Mouse (Mus musculus) telencephalon, adult 2 months (tissue): ENCODE measurements at regions not wholly inside any gene's neighbourhood (a gene's known extent, or its start where the extent isn't known, plus 50 kb on each side); places are given as distances from the start of the nearest gene placed in this dataset.

Experiments used
- DNase-seq: peaks from one replicate; pipeline ENCODE4 v3.0.0-alpha.2; 2011; ENCODE audit warnings: low read depth, low spot score

DNA sequence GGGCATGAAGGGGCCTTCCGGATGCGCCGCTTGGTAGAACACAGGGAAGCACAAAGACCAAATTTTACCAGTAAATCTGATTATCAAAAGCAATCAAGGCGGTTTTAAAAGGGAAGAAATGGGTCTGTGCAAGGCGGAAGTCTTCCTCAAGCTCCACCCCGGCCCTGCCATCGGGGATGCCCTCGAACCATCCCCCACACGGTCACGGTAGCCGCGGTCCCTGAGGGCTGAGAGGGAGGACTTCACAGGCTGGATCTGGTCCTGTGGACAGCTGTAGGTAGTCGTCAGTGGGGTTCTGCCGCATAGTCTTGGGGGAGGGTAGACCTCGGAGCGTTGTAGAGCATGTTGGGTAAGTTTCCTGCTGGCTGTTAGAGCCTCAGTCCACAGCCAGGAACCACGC, 104.9 kb downstream of the Tpra1 start:
- no peak for DNase-seq

DNA sequence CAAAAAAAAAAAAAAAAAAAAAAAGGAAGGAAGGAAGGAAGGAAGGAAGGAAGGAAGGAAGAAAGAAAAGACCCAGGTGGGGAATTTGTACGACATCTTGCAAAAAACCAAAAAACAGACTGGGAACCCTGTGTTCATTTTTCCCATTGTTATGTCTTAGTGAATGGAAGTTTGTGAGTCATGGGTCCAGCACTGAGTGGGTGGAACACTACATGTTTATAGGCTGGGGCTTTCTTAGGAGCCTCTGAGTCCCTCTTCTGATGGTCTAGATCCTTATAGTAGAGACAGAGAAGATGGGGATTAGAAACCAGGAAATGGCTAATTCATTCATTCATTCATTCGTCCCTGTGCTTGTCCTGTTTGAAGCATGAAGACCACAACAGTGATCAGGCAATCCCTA, 105.5 kb downstream of the Tpra1 start:
- DNase-seq: no peak

DNA sequence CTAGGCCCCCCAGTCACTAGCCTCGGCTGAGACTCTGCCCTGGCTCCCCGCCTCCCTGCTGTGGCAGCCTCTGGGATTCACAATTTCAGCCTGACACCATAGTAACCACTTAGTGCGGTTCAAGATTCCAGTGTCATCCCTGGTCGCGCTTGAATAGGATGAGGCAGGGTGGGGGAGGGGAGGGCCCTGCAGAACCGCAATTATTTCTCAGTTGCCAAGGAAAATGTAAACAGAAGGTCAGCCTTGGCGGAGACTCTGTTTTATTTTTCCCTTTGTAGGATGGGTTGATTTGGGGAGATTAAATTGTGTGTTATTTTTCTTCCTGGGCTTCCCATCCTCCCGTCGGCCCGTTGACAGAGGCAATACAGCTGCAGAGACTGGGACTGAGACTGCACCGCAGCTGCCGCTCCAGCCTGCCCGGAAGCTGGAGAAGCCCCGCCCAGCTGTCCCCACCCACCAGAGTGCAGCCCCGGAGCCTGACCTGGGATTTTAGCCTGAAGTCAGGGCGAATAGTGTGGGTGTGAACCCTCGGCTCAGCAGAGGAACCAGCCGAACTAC, 106.6 kb downstream of the Tpra1 start:
- DNase-seq: no peak

DNA sequence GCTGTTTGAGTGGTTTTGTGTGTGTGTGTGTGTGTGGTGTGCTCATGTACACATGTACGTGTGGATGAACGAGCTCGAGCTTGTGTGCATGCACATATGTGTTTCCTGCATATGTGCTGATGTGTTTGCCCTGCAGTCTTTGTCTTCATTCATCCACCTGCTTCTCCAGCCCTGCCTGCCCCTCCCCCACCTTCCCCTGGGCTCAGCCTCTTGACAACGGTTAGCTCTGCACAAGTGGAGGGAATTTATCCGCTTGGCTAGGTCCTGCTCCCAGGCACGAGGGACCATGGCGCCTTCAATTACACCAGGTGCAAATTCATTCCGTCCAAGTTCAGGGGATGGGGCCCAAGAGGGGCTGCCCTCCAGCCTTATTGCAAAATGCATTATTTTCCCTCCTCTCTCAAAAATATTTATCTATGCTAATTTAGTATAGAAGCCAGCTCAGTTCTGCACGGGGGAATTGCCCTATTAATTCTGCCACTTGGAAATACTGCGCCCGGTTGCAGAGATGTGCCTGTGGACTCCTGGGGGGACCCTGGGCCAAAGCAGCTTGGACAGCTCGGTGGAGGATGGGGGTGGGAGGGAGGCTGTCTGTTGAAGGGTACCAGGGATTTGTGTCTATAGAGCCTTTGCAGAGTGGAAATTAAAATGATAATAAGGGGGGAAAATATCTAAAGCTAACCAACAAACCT, 111.1 kb downstream of the Tpra1 start:
- DNase-seq: no peak

DNA sequence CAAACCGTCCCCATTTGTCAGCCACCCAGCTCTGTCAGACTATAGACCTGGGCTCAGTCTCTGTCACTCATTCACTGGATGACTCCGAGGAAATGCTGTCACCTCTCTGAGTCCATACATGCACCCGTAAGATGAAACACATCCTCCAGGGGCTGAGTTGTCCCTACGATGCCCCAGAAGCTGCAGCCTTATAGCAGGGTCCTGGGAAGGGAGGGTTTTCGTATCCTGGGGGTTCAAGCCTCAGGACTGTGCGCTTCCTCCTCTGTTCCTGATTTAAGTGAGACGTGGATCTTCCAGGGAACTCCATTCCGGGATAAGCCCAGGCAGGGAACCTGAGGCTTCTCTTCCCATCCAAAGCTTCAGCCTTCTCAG, 111.6 kb downstream of the Tpra1 start:
- DNase-seq: no peak

DNA sequence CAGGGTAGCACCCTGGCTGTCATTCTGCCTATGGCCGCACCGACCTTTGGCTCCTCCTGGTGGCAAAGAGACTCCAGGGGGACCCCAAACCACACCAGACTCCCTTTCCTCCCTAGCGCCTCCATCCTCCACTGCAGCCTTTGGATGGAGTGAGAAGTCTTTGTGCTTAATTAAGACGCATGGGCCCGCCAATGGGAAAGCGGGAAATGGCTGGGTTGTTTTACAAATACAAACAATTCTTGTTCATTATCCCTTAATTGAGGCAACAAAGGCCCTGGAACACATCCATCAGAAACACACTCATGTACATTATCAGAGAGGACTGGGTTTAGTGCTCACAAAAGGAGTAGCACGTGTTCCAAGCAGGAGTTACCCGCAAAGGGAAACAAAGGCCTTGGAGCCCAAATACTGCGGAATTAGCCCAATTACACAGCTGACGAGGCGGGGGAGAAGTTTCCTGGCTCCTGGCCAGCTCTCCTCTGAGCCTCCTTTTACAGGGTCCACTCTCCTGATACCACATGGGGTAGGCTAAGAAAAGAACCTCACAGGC, 122.1 kb downstream of the Tpra1 start:
- DNase-seq: no peak

DNA sequence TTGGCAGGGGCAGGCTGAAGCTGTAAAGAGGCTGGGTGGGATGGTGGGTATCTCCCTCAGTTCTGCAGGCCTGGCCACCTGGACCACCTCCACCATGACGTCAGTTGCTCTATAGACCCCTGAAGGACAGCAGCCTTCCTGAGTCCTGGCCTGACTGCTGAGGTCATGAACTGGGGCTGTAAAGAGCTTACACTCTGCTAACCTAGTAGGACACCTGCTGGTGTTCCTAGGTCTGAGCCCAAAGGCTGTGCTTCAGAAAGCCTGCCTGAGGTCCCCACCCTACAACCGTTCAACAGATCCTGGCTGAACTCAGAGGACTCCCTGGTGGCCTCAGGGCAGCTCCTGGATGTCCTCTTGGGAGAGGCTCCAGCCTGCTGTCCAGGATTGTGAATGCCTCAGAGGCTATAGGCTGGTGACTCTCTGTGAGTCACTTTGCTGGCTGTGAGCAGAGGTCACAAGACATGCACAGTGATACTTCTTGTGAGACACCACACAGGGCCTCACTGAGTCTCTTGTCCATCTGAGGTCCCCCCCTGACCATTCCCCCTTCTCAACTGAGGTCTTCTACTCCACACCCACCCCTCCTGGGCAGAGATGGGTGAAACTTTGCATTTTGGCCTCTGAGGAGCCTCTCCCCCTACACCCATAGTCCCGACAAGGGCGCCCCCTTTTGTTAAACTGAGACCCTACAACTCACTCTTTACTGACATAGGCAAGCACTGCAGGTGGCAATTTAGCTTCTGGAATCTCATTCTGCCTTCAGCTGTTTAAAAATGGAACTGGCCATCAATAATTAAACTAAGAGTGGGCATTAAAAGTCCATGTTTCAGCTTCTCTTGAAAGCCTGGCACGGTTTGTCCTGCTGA, 131.6 kb downstream of the Tpra1 start:
- DNase-seq: no peak

DNA sequence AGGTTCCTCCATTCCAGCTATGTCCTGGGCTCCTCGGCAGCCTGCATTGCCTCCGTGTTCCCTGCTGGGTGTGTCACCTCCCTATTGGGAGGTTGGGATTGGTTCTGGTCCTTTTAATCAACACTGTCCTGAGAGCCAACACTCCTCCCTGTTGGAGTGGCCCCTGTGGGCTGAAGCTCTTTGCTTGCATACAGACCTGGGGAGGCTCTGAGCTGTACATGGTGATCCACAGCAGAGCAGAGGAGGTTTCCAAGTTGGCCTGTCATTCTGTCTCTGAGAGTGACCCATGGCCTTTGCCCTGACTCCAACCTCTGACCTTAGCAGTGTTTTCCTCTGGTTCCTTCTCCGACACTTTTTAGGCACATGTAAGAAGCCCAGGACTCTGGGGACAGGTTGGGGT, 132.4 kb downstream of the Tpra1 start:
- no peak for DNase-seq

DNA sequence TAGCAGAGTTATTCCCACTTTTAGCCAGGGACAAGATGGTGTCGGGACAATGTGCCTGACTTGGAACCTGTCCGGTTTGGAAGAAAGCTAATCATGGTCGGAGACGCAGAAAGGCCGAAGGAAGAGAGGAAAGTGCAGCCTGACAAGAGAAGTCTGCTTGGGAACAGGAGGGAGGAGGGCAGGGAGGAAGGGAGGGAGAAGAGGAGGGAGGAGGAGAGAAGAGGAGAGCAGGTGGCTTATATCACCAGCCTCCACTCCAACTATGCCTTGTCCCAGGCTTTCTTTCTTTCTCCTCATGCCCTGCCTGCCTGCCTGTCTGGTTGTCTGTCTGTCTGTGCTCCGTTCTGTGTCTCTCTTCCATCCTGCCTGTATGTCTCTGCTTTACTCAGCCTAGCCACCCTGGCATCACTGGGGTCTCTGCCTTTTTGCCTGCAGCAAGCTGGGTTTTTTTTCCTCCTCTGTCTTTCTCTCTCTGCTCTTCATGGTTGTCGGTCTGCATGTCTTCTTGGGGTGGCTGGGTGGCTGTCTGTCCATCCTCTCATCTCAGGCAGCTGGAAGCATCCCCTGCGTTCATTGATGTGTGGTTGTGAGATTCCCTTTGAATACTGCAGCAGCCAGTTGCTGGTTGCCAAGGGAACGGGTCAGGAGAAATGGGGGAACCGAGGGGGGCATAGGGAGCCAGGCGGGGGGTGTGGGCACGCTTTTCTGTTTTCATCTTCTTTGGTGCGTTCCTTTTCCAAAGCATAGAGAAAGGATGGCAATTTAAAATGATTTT, 133.2 kb downstream of the Tpra1 start:
- no peak for DNase-seq

DNA sequence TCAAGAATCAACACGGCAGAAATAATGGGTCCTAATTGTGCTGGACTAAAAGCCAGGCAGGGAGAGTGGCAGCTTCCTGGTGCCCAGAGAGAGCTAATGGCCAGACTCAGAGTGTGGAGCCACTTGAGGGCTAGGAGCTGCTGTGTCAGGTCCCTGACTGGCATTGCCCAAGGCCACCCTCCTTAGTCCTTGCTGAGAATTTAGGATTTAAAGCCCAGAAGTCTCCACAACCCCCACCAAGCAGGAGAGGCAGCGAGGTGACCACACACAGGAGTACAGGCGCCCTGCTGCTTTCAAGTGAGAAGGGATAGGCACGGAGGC, 133.7 kb downstream of the Tpra1 start:
- DNase-seq: no peak

DNA sequence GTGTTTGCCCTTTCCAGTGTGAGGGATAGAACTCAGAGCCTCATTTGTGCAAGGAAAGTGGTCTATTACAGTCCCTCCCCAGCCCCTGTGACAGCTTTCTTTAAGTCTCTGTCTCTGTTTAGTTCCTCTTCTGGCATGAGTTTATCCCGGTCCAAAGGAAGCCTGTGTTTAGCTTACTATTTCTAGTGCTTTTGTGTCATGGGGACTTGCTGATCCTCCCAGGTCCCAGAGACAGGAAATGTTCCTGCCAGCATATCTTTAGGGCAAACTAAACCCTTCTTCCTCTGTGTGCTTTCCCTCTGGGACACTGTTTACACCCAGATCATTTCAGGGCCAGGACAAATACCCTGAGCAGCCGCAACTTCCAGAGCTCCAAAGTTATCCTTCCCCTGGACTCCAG, 135.3 kb downstream of the Tpra1 start:
- DNase-seq: no peak

DNA sequence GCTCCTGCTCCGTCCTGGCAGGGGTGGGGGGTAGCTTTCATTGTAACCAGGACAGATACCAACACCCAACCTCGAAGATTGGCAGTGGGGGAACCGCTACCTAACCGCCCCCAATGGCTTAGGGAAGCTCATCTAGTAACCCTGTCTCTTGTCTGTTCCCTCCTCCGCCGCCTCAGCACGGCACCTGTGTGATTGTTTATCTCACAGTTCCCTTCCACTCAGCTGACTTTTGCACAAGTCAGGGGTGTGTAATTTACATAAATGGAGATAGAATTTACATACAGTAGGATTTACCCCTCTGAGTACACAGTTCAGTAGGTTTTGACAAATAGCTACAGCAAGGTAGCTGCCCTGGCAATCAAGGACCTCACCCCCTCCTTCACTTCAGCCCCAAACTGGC, 135.8 kb downstream of the Tpra1 start:
- DNase-seq: no peak

DNA sequence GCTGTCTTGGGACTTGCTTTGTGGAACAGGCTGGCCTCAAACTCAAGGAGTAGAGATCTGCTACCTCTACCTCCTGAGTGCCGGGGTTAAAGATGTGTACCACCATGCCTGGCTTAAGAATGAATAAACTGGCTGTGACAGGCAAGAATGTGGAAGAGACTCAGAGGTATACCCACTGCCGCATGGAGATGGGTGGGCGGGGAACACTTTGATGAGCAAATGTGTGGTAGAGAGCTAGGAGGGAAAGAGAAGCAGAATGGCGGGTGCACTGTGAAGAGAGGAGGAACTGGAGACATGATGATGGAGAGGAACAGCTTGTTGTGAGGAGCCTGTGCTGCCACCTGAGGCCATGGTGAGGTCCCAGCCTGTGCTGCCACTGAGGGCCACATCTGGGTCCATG, 138.9 kb downstream of the Tpra1 start:
- DNase-seq: no peak

DNA sequence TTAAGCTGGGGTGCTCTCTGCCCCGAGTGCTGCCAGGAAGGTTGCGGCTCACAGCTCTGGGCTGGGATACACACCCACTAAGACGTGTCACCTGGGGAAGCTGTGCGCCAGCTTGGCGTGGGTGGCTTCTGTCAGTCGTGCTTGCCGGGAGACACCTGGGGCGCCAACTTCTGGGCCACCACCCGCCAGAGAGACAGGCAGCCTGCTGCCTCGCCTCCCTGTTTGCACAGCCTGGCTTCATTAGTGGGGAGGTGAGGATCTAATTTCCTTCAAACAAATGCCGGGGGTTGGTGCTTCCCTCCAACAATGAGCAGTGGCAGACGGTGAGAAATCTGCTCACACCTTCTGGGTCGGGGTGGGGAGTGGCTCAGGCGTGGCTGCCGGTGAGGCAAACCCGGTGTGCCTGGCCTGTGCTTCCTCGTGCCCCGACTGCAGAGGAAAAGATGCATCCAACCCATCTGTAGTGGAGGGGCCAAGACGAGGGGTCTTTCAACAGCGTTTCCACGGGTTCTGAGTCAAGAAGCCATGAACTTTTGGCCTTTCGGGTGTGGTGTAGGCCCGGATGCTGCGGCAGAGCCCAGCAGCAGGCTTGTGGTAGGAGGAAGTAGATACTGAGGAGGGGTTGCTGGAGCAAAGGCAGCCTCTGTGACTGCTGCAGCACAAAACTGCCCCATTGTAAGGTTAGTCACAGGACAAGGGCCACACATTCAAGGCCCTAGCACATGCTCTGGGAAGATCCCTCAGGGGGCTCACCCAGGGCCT, 140.6 kb downstream of the Tpra1 start:
- DNase-seq: no peak

DNA sequence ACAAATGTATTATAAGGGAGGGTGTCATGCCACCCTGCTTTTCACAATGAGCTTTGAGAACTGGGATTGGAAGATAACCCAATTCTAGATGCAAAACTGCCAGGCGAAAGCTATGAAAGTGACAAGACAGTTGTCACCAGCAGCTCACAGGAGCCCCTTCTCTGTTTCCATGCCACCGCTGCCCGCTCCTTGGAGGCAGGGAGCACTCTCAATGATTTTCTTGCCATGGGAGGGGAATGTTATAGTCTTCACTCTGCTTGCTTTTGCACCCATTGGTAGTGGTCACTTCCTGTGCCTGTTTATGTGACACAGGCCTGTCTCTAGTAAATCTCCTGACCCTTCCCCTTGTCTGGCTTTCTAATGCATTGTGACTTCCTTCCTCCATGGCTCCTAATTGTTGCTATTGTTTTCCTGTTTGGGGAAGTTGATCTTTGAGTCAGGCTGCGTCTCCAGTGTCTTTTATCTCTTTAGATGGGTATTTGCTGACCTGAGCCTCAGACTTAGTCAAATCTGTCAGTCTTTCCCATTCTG, 143.4 kb downstream of the Tpra1 start:
- no peak for DNase-seq

DNA sequence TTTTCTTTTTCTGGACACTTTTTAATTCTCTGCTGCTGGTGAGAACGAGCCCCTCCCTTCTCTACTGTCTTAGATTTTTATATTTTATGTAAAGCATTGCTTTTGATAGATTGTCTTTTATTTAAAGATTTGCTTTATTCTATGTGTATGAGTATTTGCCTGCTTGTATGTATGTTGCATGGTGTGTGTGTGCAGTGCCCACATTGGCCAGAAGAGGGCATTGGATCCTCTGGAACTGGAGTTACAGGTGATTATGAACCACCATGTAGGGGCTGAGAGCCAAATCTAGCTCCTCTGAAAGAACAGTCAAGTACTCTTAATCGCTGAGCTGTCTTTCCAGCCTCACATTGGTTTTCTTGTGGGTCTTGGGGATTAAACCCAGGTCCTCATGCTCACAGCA, 144.4 kb downstream of the Tpra1 start:
- no peak for DNase-seq

DNA sequence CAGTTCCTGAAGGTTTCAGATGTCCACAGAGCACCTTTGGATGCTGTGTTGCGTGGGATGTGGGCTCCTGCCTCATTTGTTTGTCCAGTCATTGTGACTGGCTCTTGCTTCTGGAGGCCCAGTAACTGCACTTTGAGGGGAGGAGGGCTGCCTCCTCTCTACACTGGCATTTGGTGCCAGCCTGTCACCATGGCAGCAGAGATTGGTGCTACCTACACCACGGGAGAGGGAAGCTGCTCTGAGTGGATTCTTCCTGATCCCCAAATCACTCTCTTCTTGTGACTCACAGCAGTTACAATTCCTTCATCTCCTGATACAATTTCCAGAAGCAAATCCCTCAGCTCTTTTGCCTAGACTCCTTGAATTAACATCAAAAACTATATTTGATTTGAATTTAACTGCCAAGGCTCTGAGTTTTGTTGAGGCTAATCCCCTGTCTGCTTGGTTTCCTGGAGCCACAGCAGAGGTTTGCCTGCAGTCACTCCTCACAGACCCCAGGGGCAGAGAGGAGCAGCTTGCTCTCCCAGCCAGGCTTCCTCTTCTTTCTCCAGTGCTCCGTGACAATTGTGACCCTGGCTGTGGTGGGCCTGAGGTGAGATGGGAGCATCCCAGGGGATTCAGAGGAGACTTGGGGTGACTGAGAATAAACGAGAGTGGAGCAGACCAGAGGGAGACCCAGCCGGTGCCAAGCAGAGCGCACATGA, 145.7 kb downstream of the Tpra1 start:
- DNase-seq: no peak

DNA sequence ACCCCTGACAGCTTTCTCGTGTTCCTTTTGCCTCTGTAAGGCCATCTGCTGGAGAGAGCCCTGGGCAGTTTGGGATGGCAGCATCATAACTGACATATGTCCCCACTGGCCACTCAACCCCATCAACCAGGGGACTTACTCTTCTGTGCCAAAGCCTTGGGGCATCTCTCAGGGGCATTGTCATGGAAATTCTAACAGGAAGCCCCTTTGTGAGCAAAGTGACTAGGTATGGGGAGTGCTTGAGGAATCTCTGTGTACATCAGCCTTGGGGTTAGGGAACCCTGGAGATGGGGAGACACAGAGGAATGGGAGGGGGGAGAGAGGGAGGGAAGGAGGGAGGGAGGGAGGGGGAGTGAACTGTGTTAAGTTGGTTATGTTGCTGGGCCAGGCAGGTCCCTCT, 147.2 kb downstream of the Tpra1 start:
- no peak for DNase-seq

DNA sequence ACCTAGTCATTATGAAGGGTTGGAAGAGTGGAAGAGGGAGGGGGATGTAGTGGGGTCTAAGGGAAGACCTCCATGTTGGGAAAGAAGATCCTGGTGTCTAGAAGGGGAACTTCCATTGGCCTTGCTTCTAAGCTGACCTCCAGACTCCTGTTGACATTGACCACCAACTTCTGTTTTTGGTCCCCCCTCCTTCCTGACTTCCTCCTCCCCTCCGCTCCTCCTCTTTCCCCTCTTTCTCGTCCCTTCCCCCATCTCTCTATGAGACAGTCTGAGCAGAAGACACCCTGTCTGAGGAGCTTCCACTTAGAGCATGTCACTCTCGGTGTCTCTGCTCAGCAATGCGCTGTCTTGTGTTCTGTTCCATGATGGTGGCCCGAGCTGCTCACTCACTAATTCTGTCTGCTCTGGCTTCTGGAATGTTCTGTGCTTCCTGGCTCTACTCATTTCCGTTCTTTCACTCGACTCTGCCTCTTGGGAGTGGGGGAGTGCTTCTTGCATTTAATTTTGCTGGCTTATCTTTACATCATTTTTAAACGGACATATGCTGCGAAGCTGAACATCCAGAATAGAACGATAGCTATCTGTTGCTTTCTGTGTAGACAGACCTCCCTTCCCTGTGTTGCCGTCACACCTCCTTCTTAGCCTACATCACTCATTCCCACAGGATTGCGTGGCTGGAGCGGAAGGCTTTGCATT, 148.7 kb downstream of the Tpra1 start:
- no peak for DNase-seq
